Mouse (Mus musculus) layer of hippocampus, adult 9-10 months (tissue): ENCODE results near the gene Bckdhb.
"Not testable (repeated sequence)": the region's sequence is repeated elsewhere in the genome, so short reads cannot be mapped to it uniquely, and the experiment has no call there.

ENCODE experiments used
- DNase-seq: peaks from one replicate; pipeline ENCODE4 v3.0.0; 2022; ENCODE audit warnings: low spot score

The Bckdhb gene

DNA sequence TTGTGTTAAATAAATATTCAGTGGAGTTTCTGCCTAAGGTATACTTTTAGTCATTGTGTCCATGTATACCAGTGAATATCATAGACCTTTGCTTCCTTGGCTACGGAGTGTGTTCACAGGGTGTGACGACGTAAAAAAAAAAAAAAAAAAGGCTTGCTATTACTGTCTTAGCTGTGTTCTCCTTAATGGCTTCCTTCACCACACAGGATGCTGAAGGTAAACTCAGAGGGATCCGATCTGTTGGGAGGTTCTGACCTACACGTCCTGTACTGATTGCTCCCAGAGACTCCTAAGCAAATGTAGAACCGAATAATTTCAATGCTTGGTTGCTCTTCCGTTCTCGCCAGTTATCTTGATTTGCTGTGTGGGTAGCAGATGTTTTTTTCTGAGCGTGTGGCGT is 38.4 kb downstream of the Bckdhb start:
- no peak for DNase-seq

DNA sequence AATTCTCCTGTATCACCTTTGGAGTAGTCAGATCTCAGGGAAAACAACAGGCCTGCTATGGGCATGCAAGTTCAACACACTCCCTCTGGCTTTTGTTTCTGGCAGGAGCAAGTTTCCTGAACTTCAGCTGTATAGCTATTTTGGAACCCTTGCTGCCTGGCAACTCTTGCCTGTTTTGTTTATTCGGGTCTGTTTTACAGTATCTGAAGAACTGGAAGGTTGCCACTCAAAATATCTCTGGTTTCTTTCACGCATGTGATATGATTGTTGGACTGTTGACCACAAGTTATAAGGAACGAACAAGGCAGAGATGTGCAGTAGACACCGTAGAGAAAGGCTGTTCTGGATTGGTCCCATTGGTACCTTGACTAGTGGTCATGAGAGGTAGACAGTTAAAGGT is 39.4 kb downstream of the Bckdhb start:
- no peak for DNase-seq

DNA sequence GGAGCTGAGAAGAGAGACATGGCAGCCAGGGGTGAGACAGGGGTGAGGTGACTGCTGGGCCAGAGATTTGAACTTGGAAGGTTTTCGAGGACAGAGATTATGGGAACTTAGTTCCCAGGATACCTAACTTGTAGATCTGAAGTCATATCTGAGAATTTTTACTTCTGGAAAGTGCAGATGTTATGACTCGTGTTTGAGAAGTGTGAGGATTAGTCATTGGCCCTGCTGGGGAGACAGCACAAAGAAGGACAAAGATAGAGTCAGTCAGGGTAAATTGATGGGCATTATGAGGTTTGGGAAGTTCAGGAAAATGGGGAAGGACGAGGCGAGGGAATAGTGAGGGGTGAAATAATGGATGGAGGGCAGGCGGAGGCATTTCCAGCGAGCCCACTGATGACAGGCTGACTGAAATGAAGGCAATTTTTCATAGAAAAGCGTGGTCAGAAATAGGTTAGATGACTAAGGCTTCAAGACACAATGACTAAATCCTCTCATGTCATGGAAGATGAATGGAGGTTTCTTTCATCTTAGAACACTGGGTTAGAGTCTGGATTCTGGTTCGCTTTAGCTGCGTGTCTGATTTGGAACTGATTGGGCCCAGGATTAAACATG is 42.6 kb downstream of the Bckdhb start:
- no peak for DNase-seq

DNA sequence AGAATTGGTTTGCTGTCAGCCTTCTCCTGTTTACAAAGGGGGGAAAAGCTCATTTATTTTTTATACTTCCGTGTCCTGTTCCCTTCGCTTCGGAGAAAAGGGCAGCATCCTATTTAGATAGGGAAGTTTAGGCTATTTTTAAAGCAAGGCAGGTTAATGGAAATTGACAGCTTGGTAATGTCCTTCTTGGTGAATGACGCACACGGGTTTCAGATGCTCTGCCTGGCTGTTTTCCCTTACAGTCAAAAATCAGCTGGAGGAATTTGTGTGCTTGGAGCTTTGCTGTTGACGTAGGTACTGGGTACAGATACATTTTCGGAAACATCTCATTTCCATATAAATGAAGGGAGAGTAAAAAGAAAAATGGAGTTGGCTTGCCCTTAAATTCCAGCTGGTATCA is 44.4 kb downstream of the Bckdhb start:
- no peak for DNase-seq

DNA sequence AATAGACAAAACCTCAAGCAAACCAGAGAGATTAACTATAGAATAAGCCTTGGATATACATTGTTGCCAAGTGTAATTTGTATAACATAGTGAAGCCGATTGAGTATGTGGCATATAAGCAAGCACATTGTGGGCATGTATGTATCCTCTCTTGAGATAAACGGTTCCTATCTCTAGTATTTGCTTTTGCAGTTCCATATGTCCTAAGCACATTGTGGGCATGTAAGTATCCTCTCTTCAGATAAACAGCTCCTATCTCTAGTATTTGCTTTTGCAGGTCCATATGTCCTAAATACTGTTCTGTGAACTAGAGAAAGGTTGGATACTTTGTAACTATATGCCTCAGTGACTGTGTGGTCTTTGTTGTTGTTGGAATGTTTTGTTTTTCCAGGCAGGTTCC is 48.5 kb downstream of the Bckdhb start:
- no peak for DNase-seq

DNA sequence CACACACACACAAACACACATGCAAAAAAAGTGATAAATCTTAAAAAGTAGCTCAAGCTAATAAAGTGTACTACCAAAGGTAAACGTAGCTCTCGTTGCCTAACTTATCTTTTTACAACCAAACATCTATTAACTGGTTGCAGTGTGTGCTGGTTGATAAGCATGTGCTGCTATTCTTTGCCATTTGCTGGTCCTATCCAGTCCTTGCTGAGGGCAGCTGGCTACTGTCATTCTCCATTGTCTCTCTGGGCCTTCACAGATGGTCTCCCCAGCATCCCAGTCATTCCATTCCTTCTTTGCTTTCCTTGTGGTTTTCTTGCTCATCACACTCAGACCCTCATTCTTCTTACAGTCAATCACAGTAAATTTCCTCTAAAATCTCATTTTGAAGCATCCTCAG is 50.9 kb downstream of the Bckdhb start:
- no peak for DNase-seq

DNA sequence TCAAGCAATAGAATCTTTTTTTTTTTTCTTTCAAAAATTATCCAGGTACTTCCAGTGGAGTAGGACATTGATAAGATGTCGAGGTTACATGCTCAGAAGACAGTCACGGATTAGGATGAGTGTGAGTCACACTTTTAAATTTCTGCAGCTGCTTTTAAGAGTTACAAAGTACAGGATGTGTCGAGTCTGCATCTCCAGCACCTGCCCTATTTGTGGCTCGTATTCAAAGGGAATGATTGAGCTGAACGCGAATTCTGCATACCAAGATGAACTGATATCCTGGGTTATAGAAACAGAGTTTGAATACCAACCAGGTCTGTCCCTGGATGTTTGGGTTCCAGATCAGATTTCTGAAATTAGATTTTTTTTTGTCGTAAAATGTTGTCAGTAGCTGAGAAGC is 56.3 kb downstream of the Bckdhb start:
- DNase-seq: no peak

DNA sequence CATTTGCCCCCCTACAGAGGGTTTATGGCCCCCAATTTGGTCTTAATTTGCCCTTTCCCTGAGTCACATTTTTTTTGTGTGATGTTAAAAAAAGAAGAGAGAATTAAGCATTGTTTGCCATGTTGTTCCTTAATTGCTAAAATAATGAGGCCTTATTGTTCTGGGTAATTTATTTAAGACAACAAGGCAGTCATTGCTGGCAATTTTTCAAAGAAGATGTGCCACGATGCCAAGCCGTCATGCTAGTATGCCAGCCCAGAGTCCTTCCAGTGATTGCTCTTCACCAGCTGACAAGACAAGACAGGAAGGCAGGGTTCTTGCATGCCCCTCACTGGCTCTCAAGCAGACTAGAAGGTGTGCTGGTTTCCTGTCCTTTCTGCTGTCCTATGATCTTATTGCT is 84.0 kb downstream of the Bckdhb start:
- no peak for DNase-seq

DNA sequence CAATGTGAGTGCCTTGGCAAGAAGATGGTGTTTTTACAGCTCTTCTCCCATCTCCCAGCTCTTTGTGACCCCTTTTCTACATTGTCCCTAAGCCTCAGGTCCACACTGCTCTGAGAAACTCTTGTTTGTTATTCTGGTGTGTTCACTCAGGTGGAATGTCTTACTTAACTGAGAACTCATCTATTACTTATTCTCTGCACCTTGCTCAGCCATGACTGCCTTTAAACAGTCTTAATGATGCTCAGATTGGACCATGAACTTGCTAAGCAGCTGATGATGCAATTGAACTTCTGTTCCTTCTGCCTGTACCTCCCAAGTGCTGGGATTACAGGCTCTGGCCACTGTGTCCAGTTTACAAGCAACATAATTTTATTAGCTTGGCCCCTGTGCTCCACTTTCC is 86.2 kb downstream of the Bckdhb start:
- DNase-seq: no peak

DNA sequence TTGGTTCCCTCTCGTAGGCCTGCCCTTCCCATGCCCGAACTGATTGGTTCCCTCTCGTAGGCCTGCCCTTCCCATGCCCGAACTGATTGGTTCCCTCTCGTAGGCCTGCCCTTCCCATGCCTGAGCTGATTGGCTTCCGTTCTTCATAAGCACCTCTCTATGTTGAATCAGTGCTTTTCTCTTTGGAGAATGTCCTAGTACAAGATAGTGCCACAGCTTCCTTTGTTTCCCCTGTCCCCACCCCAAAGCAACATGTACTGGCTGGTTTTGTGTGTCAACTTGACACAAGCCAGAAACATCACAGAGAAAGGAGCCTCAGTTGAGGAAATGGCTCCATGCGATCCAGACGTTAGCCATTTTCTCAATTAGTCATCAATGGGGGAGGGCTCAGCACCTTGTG is 93.2 kb downstream of the Bckdhb start:
- not testable (repeated sequence) for DNase-seq

DNA sequence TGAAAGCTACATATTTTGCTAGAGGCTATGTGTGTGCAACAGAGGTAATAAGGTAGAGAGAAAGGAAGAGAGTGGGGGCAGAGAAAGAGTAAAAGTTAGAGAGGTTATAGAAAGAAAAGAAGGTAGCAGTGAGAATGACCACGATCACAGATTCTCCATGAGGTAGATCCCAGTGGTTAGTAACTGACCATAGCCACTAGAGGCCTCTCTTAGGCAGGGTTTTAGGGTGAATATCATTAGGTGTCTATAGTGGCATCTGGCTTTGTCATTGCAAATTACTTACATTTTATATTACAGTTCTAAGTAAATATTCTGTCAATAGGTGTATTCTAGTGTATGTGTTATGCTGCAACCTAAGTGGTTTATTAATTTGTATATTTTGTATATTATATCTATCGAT is 94.7 kb downstream of the Bckdhb start:
- DNase-seq: no peak

DNA sequence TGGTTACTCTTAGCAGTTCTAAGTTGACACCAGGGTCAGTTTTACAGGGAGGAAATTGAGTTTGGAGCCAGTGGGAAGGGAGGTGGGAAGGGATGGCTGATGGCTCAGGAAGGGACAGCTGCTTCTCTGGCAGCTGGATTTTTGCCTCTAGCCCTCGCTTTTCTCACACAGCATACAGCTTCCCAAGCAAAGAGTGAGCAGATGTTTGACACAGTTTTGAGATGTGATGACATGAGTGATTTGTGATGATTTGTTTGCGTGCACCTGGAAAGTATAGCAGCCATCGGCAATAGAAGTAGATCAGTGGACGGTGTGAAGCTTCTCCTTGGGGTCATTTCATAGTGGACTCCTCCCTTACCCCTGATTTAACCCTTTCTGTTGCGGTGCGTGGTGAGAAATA is 96.2 kb downstream of the Bckdhb start:
- no peak for DNase-seq

DNA sequence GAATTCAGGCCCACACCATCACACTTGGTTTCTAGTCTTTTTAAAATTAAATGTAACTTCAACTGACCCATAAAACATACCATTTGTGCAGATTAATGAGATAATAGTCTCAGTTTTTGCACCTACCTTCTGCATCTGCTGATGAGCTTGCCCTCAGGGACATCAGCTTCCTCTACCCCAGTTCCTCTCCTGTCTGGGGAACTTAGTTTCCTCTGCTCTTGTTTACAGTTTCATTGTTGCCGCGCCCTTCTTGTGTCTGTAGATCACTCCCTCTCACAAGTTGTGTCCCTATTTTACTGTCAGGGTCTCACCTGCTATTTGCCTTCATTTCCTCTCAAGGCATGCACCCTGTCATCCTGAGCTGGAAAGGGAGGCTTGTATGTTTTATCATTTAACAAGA is 103.2 kb downstream of the Bckdhb start:
- no peak for DNase-seq

DNA sequence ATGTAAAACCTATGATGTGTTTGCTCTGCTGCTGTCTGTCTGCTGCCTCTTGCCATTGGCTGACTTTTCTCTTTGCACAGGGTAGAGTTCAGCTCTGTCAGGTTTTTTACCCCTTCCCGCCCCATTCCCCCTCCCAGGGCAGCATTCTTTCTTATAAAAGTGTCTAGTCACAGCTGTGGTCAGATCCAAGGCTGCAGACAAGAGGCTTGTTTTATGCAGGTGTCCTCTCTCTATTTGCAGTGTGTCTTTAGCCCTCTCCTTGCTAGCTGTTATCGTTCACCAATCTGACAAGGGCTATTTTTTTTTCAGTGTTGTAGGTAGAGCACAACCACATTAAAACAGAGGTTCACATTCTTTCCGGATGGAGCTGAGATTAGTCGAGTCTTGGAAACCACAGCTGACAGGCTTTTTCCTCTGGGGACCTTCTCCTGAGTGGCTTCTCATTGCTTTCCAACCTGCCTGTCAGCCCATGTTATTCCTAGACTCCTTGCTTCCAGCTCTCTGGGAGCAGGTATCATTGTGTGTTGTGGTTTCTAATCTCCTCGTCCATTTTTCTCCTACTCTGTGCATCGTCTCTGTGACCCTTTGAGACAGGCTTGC is 105.8 kb downstream of the Bckdhb start:
- no peak for DNase-seq

DNA sequence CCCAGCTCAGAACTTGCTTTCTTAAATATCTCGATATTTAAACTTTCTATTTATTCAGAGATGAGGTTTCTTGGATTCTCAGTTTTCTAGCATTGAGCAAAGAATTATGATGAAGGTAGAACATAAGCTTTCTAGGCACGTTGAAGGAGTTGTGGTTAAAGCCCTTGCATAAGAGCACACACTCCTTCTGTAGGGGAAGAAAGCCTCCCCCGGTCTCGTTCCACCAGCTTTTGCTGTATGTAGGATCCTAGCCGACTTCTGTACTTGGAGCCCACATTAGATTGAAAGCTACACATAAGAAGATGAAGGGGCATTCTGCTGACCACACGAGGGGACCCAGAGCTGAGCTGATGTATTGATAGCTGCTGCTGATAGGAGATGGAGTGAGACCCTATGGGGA is 106.5 kb downstream of the Bckdhb start:
- no peak for DNase-seq

DNA sequence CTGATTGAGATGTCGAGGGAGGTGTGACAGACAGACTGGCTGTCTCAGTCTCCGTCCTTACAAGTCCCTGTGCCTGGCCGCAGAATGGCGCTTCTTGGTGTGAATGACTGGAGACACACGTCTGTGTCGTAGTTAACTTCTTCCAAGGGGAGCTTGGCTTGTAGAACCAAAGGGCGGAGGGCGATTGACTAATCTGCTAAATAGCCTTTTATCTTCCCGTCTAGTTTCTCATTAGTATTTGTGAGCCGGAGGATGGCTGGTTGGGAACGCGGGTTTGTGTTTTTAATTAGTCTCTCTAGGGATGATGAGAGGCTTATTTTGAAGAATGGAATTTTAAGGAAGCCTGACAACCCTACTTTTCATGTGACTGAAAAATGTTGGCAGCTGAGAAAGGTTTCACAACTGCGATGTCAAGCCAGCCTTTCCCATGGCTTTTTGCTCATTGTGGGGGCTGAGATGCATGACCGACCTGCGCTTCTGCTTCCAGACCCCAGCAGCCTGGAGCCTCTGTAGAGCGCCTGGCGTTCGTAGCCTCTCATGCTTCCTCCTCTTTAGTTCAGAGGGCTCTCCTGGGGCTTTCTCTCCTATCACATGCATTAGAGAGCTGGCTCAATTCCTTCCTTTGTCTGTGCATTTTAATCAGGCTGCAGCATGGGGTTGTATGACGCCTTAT is 107.9 kb downstream of the Bckdhb start:
- DNase-seq: no peak

DNA sequence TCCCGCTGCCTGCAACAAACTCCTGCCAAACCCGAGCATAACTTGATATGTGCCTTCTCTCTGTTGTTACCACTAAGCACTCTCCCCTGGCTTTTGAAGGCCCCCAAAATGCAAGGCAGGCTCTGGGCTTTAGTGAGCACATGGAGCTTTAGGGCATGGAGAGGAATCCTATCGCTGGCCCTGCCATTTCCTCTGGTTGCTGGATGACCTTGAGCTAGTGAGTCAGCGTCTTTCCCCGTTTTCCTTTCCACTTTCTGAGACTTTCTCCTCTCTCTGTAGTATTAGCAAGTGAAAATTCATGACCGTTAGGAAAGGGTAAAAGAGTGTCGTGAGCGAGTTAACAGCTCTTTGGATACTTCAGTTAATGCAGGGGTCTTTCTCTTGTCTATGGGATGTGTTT is 111.1 kb downstream of the Bckdhb start:
- no peak for DNase-seq

DNA sequence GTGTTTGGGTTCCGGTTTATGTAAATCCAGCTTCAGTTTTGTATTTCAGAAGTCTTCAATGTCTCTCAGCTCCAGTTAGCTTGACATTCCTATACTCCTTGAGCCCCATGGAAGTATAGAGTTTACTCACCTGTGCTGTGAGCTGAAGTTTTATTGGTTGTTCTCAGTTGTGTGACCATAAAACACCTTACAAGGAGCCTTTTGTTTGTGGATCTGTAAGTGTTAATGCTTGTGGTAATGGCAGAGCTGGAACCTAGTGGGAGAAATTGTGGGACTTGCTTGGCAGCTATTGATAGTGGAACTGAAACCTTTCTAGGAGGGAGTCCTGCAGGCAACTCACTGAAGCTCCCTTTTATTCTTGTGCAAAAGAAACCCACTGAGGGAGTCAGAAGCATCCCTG is 112.3 kb downstream of the Bckdhb start:
- no peak for DNase-seq

DNA sequence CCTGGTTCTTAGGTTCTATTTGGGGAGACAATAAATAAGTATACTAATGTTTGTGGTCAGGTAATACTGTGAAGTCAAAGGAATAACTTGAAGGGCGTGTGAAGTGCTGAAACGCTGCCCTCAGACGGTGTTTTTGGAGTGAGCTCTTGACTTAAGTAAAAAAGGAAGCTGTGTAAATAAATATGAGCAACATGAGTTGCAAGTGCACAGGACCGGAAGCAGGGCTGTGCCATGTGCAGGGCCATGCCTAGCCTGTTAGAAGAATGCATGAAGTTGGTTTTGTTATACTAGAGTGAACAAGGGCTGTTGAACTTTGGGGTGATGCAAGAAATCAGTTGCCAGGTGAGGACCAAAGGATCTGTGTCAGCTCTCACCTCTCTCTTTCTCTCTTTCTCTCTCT is 114.0 kb downstream of the Bckdhb start:
- DNase-seq: no peak

DNA sequence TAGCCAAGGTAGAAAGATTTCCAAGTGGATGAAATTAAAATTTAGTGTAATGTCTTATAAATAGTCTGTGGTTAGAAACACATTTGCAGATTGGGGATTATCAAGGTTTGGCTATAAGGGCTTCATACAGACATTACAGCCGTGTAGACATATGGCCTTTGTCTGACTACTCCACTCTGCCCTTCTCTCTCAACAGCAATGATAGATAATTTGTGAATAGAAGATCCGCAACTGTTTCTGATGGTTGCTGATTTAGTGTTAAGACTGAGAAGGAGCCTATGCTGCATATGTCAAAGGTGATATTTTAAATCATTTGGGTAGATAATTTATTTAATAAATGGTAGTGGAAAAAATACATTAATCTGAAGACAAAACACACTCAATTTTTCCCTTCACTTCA is 115.4 kb downstream of the Bckdhb start:
- DNase-seq: no peak

DNA sequence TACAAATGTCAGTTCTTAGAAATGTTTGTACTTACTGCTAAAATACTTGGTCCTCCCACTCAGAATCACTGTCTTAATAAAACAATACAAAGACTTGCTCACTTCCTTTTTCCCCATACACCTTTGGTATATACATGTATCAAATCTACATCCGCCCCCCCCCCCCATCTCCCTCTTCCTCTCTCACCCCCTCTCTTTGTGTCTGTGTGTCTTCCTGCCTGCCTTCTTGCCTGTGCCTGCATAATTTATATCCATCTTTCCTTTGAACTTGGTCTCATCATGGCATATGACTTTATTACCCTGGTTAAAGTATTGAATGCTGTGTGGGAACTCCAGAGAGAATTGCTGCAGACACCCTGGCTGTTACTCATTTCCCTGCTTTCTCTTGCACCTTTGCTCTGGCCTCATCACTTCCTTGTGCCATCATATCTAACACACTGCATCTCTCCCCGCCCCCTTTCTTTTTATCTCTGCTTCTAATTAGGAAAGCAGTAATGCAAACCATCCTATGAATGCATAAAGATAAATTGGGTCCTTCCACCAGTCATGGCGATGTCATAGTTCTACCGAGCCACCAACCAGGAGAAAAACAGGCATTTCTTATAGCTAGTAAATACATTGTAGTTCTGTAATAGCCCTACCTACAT is 116.8 kb downstream of the Bckdhb start:
- DNase-seq: no peak

DNA sequence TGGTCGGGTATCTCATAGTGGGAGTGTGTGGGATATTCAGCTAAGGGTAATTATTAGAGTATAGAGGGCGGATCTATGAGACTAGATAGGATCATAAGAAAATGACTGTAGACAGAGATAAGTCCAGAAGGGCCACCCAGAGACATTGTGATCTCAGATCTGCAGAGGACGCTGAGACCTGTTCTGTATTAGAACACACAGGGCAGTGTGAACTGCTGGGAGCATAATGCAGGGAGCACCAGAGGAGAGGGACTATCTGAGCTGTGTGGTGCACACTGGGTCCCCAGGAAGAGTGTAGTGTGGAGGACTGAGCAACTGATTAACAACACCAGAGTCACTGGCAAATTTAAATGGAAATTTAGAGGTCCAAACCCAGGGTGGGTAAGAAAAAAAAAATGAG is 117.6 kb downstream of the Bckdhb start:
- DNase-seq: no peak

DNA sequence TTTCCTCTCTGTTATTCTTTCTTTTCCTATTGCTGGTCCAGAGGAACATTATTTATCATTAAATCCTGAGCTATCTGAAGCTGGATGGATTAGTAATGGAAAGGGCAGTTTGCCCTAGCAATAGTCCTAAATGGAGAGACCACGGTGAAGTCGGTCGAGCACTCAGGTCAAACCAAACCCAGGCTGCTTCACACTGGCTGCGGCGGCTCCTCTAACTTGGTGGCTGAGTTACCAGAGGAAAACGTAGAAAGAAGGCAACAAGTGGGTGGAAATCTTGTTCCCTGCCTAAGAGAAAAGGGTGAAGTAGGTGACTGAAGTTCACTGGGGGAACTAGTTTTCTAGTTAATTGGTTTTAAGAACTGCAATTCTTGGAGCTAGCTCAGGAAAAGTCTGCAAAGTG is 119.2 kb downstream of the Bckdhb start:
- no peak for DNase-seq

DNA sequence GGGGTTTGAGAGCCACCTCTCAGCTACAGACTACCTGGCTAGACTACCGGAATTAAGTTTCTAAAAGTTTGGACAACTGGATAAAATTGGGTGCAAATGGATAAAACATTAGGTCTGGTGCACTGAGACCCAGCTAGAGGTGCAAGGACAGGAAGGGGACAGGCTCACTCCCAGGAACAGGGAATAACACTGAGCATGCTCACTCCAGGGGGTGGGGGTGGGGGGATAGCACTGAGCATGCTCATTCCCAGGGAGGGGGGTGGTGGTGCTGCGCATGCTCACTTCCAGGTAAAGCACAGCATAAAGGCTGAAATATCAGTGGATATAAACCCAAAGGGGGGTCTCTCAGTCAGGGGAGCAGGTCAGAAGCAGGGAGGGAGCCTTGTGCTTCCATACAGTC is 120.7 kb downstream of the Bckdhb start:
- DNase-seq: no peak
